Mouse (Mus musculus): ENCODE data around the gene Atp2b2.

- TF ChIP-seq CTCF (IDR thresholded peaks at IDR 0.05; ENCODE audit: borderline replicate concordance, insufficient read depth, low read length) (no peak), POLR2A (IDR thresholded peaks at IDR 0.05; ENCODE audit: low read depth, low read length) (no peak)
Measured at GRCm38 (mm10) chr6:114000304-114000703, 42.1 kb downstream of the Atp2b2 start.

All from embryonic fibroblast, embryonic 13.5 days (primary cell).